Mouse (Mus musculus) stomach, postnatal 0 days (tissue): ENCODE results near the gene C1ql4. TPM values are rescaled to one million over a fixed set of nuclear protein-coding genes. Genes with fewer than 3 reads are reported as not detected.

Experiments
- ATAC-seq: fragments of 200-750 bp; cut with Nextera tagmentation; 2 replicates; pipeline ENCODE4 v1.8.0; 2017; ENCODE audit not compliant: low FRiP score, low TSS enrichment
- DNase-seq: peaks from one replicate; pipeline ENCODE4 v3.0.0-alpha.2; 2016; ENCODE audit warnings: low spot score
- H3K27ac ChIP-seq: fragments of 300-500 bp; sonication (generic); replicated peaks from 2 replicates; pipeline ENCODE4 v1.5.1; 2014; ENCODE audit warnings: mild to moderate bottlenecking, control low read depth
- H3K27me3 ChIP-seq: fragments of 300-500 bp; sonication (generic); 2 replicates; pipeline ENCODE4 v1.6.1; 2014; ENCODE audit warnings: low read length; ENCODE audit not compliant: control insufficient read depth, insufficient read depth
- H3K36me3 ChIP-seq: fragments of 300-500 bp; sonication (generic); 2 replicates; pipeline ENCODE4 v1.6.1; 2014; ENCODE audit warnings: low read length, mixed read lengths; ENCODE audit not compliant: control insufficient read depth, insufficient read depth
- H3K4me1 ChIP-seq: fragments of 300-500 bp; sonication (generic); replicated peaks from 2 replicates; pipeline ENCODE4 v1.6.1; 2014; ENCODE audit warnings: antibody characterized with exemption; ENCODE audit not compliant: control insufficient read depth, insufficient read depth
- H3K4me2 ChIP-seq: fragments of 300-500 bp; sonication (generic); replicated peaks from 2 replicates; pipeline ENCODE4 v1.6.1; 2014; ENCODE audit warnings: low read depth, mild to moderate bottlenecking, control low read depth, moderate library complexity
- H3K4me3 ChIP-seq: fragments of 300-500 bp; sonication (generic); 2 replicates; pipeline ENCODE4 v1.5.1; 2014; ENCODE audit warnings: low read depth, low read length, control low read depth
- H3K9ac ChIP-seq: fragments of 300-500 bp; sonication (generic); 2 replicates; pipeline ENCODE4 v1.6.1; 2014; ENCODE audit warnings: mild to moderate bottlenecking, low read length, control low read depth, mixed read lengths
- H3K9me3 ChIP-seq: fragments of 300-500 bp; sonication (generic); 2 replicates; pipeline ENCODE4 v1.6.1; 2016; ENCODE audit warnings: low read length; ENCODE audit not compliant: control insufficient read depth
- CTCF ChIP-seq: IDR thresholded peaks from 2 replicates; pipeline ENCODE4 v1.5.1; 2016; ENCODE audit warnings: antibody characterized with exemption, low read depth, mild to moderate bottlenecking, moderate library complexity
- EP300 ChIP-seq: optimal IDR thresholded peaks from 2 replicates; pipeline ENCODE3; 2016; ENCODE audit warnings: antibody characterized with exemption
- WGBS: fragments of 180-500 bp; shearing (Covaris S2); extraction: QIAGEN DNeasy Blood & Tissue Kit; methylation state at CpG from one replicate; pipeline ENCODE4 v1.1.7; 2014; 5-methylcytosine and 5-hydroxymethylcytosine counted together
- polyA plus RNA-seq: library from polyadenylated mRNA; unstranded; fragments of >200 nt; fragmentation: Nextera tagmentation; extraction: Ambion mirVana; gene quantifications from 2 replicates; pipeline ENCODE4 v1.2.1, GENCODE M21; 2015

C1ql4 gene
- polyA plus RNA-seq, 1 experiment from 2014 or later, result not detected

GRCm38 (mm10) chr15:99042334-99042733 is 45.3 kb downstream of the C1ql4 start:
- DNase-seq, result no peak
- no peak overlapping the region for H3K4me3 ChIP-seq
- no peak for ATAC-seq
- H3K27ac ChIP-seq, result no peak overlapping the region
- no peaks in the 10 kb centered on the region for H3K4me1 ChIP-seq
- H3K27me3 ChIP-seq, result no peaks in the 10 kb centered on the region
- H3K9me3 ChIP-seq, result no peaks in the 10 kb centered on the region
- WGBS, result 74% methylated on average over 5 of the region's 5 CpGs
- TF ChIP-seq EP300 (no peak), CTCF (no peak)
- no peak overlapping the region for H3K4me2 ChIP-seq
- no peaks in the 10 kb centered on the region for H3K36me3 ChIP-seq
- H3K9ac ChIP-seq, result no peak overlapping the region

- Histone ChIP-seq H3K9ac (no peak overlapping the region), H3K4me2 (no peak overlapping the region), H3K27me3 (no peaks in the 10 kb centered on the region), H3K36me3 (0 out of 2 replicates have a peak, but pooled peaks cover 2% of the 10 kb centered on the region), H3K4me1 (no peaks in the 10 kb centered on the region), H3K4me3 (no peak overlapping the region), H3K9me3 (no peaks in the 10 kb centered on the region), H3K27ac (no peak overlapping the region)
- ATAC-seq (no peak), DNase-seq (no peak)
- TF ChIP-seq CTCF (no peak), EP300 (no peak)
- WGBS, result 49% methylated on average over 21 of the region's 21 CpGs
Observed at GRCm38 (mm10) chr15:99040920-99041856, 46.4 kb downstream of the C1ql4 start.

- TF ChIP-seq CTCF, result peak; percentile 61
- TF ChIP-seq EP300, result no peak
- Histone ChIP-seq H3K27ac (no peak overlapping the region), H3K27me3 (no peaks in the 10 kb centered on the region), H3K36me3 (peaks cover 8% of the 10 kb centered on the region; the same call in 1 of the 2 replicates), H3K9ac (no peak overlapping the region), H3K9me3 (no peaks in the 10 kb centered on the region), H3K4me2 (no peak overlapping the region), H3K4me3 (no peak overlapping the region), H3K4me1 (no peaks in the 10 kb centered on the region)
- 67% methylated on average over 26 of the region's 26 CpGs for WGBS
- no peak for ATAC-seq
- DNase-seq, result no peak
Observed at GRCm38 (mm10) chr15:99039996-99040919, 47.4 kb downstream of the C1ql4 start.

- Histone ChIP-seq H3K9me3 (no peaks in the 10 kb centered on the region), H3K9ac (no peak overlapping the region), H3K27ac (no peak overlapping the region), H3K4me2 (no peak overlapping the region), H3K36me3 (peaks cover 15% of the 10 kb centered on the region), H3K27me3 (no peaks in the 10 kb centered on the region), H3K4me1 (no peaks in the 10 kb centered on the region), H3K4me3 (no peak overlapping the region)
- no peak for DNase-seq
- TF ChIP-seq EP300, result no peak
- no peak for TF ChIP-seq CTCF
- no peak for ATAC-seq
- WGBS, result 70% methylated on average over 4 of the region's 4 CpGs
Observed at GRCm38 (mm10) chr15:99039306-99039705, 48.3 kb downstream of the C1ql4 start.

GRCm38 (mm10) chr15:99038797-99039196 is 48.8 kb downstream of the C1ql4 start:
- Histone ChIP-seq H3K9me3 (no peaks in the 10 kb centered on the region), H3K4me2 (no peak overlapping the region), H3K27ac (no peak overlapping the region), H3K36me3 (peaks cover 15% of the 10 kb centered on the region), H3K27me3 (no peaks in the 10 kb centered on the region), H3K9ac (no peak overlapping the region), H3K4me3 (no peak overlapping the region), H3K4me1 (no peaks in the 10 kb centered on the region)
- DNase-seq (no peak), ATAC-seq (no peak)
- TF ChIP-seq CTCF (no peak), EP300 (no peak)
- 87% methylated on average over 5 of the region's 5 CpGs for WGBS
